Mouse (Mus musculus) heart, embryonic 10.5 days (tissue): ENCODE measurements around the gene Pou6f1. TPM values are rescaled to one million over a fixed set of nuclear protein-coding genes. Genes with fewer than 3 reads are reported as not detected.

Experiments
- DNase-seq: peaks from one replicate; pipeline ENCODE4 v3.0.0-alpha.2; 2017; ENCODE audit warnings: low spot score
- H3K27ac ChIP-seq: fragments of 300-500 bp; sonication (generic); 2 replicates; pipeline ENCODE4 v1.5.1; 2016; ENCODE audit warnings: mild to moderate bottlenecking
- H3K27me3 ChIP-seq: fragments of 300-500 bp; sonication (generic); 2 replicates; pipeline ENCODE4 v1.6.1; 2016; ENCODE audit warnings: mild to moderate bottlenecking; ENCODE audit not compliant: poor library complexity, insufficient read depth, severe bottlenecking
- H3K36me3 ChIP-seq: fragments of 300-500 bp; sonication (generic); 2 replicates; pipeline ENCODE4 v1.6.1; 2016; ENCODE audit warnings: mild to moderate bottlenecking, moderate library complexity
- H3K4me1 ChIP-seq: fragments of 300-500 bp; sonication (generic); 2 replicates; pipeline ENCODE4 v1.6.1; 2016; ENCODE audit warnings: mild to moderate bottlenecking
- H3K4me3 ChIP-seq: fragments of 300-500 bp; sonication (generic); 2 replicates; pipeline ENCODE4 v1.5.1; 2016; ENCODE audit warnings: mild to moderate bottlenecking, moderate library complexity
- H3K9me3 ChIP-seq: fragments of 300-500 bp; sonication (generic); 2 replicates; pipeline ENCODE4 v1.6.1; 2016; ENCODE audit warnings: mild to moderate bottlenecking, moderate library complexity
- WGBS: fragments of 180-500 bp; shearing (Covaris S2); methylation state at CpG from one replicate; pipeline ENCODE4 v1.1.7; 2016; 5-methylcytosine and 5-hydroxymethylcytosine counted together
- polyA plus RNA-seq: library from polyadenylated mRNA; unstranded; fragments of >200 nt; fragmentation: Nextera tagmentation; extraction: Ambion mirVana; gene quantifications from 2 replicates; pipeline ENCODE4 v1.2.1, GENCODE M21; 2016

The Pou6f1 gene
- polyA plus RNA-seq = 2.0 and 2.1 TPM in 2 replicates

- H3K4me3 ChIP-seq = peak within 1 kb of the TSS; percentile 88
- peaks cover 54% of the 10 kb centered on the region for H3K27me3 ChIP-seq
- no peak for DNase-seq
- peaks cover 20% of the 10 kb centered on the region for H3K4me1 ChIP-seq
- no peaks in the 10 kb centered on the region for H3K36me3 ChIP-seq
- H3K9me3 ChIP-seq = no peaks in the 10 kb centered on the region
- peak within 1 kb of the TSS; percentile 92 for H3K27ac ChIP-seq
- 1% methylated on average over 76 of the region's 76 CpGs for WGBS
Measured at GRCm38 (mm10) chr15:100599276-100600046, at the start of gene Pou6f1. TSS of gene Pou6f1 (minus strand) at chr15:100599984.

- H3K27me3 ChIP-seq = no peaks in the 10 kb centered on the region
- no peaks in the 10 kb centered on the region for H3K9me3 ChIP-seq
- no peak for DNase-seq
- no peaks in the 10 kb centered on the region for H3K36me3 ChIP-seq
- H3K27ac ChIP-seq = no peak overlapping the region
- peaks cover 30% of the 10 kb centered on the region for H3K4me1 ChIP-seq
- WGBS = 72% methylated on average over 6 of the region's 6 CpGs
- no peak overlapping the region for H3K4me3 ChIP-seq
Measured at GRCm38 (mm10) chr15:100646161-100646560, 46.4 kb upstream of the Pou6f1 start.

DNA sequence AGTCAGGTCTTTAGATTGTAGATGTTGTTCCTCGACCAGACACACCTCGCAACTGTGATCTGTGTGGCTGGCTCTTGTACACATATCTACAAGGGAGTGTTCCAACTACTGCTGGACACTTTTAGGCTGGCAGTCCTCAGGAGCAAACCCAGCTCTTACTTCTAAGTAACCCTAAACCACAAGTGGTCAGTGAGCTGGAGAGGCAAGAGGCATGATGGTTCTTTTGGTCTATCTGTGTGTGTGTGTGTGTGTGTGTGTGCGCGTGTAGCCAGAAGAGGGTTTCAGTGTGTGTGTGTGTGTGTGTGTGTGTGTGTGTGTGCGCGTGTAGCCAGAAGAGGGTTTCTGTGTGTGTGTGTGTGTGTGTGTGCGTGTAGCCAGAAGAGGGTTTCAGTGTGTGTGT is 42.7 kb upstream of the Pou6f1 start:
- no peaks in the 10 kb centered on the region for H3K36me3 ChIP-seq
- no peak overlapping the region for H3K27ac ChIP-seq
- peaks cover 16% of the 10 kb centered on the region for H3K27me3 ChIP-seq
- DNase-seq = no peak
- no peak overlapping the region for H3K4me3 ChIP-seq
- peaks cover 34% of the 10 kb centered on the region for H3K4me1 ChIP-seq
- 90% methylated on average over 7 of the region's 7 CpGs for WGBS
- no peaks in the 10 kb centered on the region for H3K9me3 ChIP-seq

- H3K27ac ChIP-seq = no peak overlapping the region
- H3K9me3 ChIP-seq = no peaks in the 10 kb centered on the region
- H3K4me3 ChIP-seq = no peak overlapping the region
- peaks cover 27% of the 10 kb centered on the region for H3K27me3 ChIP-seq
- WGBS = 74% methylated on average over 15 of the region's 16 CpGs
- peaks cover 41% of the 10 kb centered on the region for H3K4me1 ChIP-seq
- no peak for DNase-seq
- no peaks in the 10 kb centered on the region for H3K36me3 ChIP-seq
Measured at GRCm38 (mm10) chr15:100641226-100641810, 41.5 kb upstream of the Pou6f1 start.

GRCm38 (mm10) chr15:100639972-100640750 is 40.4 kb upstream of the Pou6f1 start:
- Histone ChIP-seq H3K27me3 (peaks cover 39% of the 10 kb centered on the region), H3K9me3 (no peaks in the 10 kb centered on the region), H3K4me3 (no peak overlapping the region), H3K27ac (peak overlapping the region; percentile 37; the same call in 1 of the 2 replicates), H3K36me3 (no peaks in the 10 kb centered on the region), H3K4me1 (peaks cover 49% of the 10 kb centered on the region)
- WGBS = 67% methylated on average over 16 of the region's 16 CpGs
- no peak for DNase-seq

- H3K27me3 ChIP-seq = peaks cover 55% of the 10 kb centered on the region
- H3K4me3 ChIP-seq = peak overlapping the region; percentile 73; the same call in 1 of the 2 replicates
- no peak for DNase-seq
- no peak overlapping the region for H3K27ac ChIP-seq
- H3K9me3 ChIP-seq = no peaks in the 10 kb centered on the region
- no peaks in the 10 kb centered on the region for H3K36me3 ChIP-seq
- H3K4me1 ChIP-seq = peaks cover 47% of the 10 kb centered on the region
- WGBS = 17% methylated on average over 6 of the region's 6 CpGs
Measured at GRCm38 (mm10) chr15:100637661-100638060, 37.9 kb upstream of the Pou6f1 start.

DNA sequence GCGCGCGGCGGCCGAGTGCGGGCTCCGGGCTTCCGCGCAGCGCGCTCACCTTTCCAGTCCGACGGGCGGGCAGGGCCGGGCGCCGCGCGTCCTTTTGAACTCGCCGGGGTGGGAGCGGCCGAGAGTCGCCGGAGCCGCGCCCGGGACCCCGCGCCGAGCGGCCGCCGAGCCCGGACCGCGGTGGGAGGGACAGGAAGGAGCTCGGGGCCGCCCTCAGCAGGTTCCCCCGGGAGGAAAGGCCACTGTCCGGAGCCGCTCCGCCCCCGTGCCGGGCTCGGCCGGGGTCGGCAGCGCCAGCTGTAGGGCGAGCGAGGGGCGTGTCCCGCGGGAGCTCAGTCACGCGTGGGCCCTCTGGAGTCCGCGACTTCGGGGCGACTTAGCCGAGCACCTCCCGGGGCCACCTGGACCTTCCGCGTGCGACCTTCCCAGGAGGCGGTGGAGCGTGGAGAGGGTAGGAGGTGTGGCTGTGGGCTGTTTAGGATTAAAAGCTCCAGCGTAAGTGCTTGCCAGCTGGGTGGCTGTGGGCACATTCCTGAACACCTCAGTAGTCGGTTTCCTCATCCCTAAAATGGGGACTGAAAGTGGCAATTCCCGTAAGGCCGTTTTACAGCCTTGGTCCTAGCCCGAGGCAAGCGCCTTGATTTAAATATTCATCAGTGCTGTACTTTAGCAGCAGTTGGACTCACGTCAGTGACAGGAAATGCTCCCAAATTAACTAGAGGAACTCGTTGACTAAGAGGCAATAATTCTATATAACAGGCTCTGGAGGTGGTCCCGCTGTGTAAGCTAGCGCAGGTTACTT is 37.1 kb upstream of the Pou6f1 start, which contains the start of gene Smagp:
Gene Smagp (minus strand): TSS at position 241 of the 802 bp plus-strand sequence.
- under 1% methylated on average over 77 of the region's 77 CpGs for WGBS
- H3K27me3 ChIP-seq = peaks cover 55% of the 10 kb centered on the region

DNA sequence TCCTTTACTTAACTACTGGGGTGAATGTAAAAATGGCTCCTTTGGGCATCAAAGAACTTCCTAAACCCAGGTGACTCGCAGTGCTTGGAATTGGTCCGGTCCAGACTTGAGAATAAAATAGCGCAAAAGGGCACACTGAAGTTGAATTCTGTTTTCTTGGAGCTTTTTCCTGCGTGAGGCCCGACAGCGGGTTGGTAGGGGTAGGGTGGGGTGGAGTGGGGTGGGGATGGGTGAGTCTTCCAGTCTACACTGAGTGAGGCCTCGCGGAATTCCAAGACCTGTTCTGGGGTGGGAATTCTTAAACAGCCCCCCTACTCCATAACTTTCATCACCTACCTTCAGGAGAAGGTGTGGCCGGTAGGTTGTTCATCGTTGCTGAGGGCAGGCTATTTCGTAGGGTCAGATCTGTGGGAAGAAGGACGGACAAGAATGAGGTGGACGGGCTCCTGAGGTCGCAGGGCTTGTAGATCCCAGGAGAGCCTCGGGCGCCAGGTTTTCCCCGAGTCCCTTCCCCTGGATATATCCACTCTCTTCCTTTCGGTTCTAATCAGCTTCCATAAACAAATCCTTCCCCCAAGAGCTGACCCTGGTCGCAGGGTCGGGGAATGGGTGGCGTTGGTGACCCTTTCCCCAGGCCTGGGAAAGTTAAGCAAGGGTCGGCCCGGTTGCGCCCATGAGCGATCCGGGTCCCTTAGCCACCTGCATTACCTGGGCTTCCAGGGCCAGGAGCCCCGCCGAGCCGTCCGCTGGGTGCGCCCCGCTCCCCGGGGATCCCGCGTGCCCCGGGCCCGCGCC is 36.3 kb upstream of the Pou6f1 start:
- Histone ChIP-seq H3K9me3 (no peaks in the 10 kb centered on the region), H3K27ac (peak overlapping the region; percentile 82), H3K36me3 (no peaks in the 10 kb centered on the region), H3K27me3 (peaks cover 55% of the 10 kb centered on the region), H3K4me3 (peak overlapping the region; percentile 73), H3K4me1 (peaks cover 46% of the 10 kb centered on the region)
- 2% methylated on average over 38 of the region's 38 CpGs for WGBS
- DNase-seq = no peak

More for the DNA sequence above, 37.1 kb upstream of the Pou6f1 start, which contains the start of gene Smagp:
- no peaks in the 10 kb centered on the region for H3K36me3 ChIP-seq
- no peaks in the 10 kb centered on the region for H3K9me3 ChIP-seq
- peak within 1 kb of the TSS; percentile 82 for H3K27ac ChIP-seq
- H3K4me3 ChIP-seq = peak within 1 kb of the TSS; percentile 73
- H3K4me1 ChIP-seq = peaks cover 52% of the 10 kb centered on the region
- DNase-seq = no peak

DNA sequence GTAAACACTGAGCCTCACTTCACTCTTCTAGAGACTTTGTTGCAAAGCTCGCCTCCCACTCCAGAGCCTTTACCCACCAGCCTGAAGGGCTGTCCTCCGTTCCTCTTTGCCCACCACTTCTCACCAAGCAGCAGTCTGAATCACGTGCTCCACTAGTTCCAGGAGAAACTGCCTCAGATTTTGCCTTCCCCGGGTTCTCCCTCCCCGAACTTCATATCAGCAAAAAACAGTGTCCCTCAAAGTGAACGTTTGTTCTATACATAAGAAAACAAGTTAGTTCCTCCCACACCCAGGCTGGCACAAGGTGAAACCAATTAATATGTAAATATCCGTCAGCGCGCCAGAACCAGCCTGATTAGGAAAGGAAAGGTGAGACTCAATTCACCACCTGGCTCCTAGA is 35.5 kb upstream of the Pou6f1 start:
- DNase-seq = no peak
- Histone ChIP-seq H3K36me3 (no peaks in the 10 kb centered on the region), H3K4me3 (peak overlapping the region; percentile 73; the same call in 1 of the 2 replicates), H3K27ac (no peak overlapping the region), H3K4me1 (peaks cover 38% of the 10 kb centered on the region), H3K9me3 (no peaks in the 10 kb centered on the region), H3K27me3 (peaks cover 55% of the 10 kb centered on the region)
- WGBS = 8% methylated on average over 9 of the region's 9 CpGs

DNA sequence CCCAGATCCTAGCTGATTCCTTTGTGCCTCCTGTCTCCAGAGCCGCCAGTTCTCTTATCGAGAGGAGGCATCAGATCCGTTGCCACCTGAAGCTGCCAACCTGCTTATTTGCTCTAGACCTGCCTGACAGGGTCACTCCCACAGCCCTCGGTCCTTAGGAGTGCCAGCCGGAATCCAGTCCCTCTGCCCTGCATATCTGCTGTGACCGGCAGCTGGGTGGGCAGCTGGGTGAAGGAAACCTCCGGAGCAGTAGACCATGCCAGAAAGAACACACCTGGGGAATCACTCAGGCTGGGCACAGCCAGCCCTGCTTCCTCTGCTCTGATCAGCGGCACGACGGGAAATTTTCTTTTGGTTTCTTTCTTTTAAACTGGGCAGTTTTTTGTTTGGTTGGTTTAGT is 33.6 kb upstream of the Pou6f1 start:
- H3K4me3 ChIP-seq = no peak overlapping the region
- 82% methylated on average over 10 of the region's 10 CpGs for WGBS
- H3K4me1 ChIP-seq = peaks cover 33% of the 10 kb centered on the region
- no peak overlapping the region for H3K27ac ChIP-seq
- no peak for DNase-seq
- H3K9me3 ChIP-seq = no peaks in the 10 kb centered on the region
- no peaks in the 10 kb centered on the region for H3K36me3 ChIP-seq
- H3K27me3 ChIP-seq = peaks cover 48% of the 10 kb centered on the region

- no peak overlapping the region for H3K4me3 ChIP-seq
- no peaks in the 10 kb centered on the region for H3K9me3 ChIP-seq
- peaks cover 38% of the 10 kb centered on the region for H3K27me3 ChIP-seq
Measured at GRCm38 (mm10) chr15:100632323-100632722, 32.5 kb upstream of the Pou6f1 start.

More at GRCm38 (mm10) chr15:100632323-100632722, 32.5 kb upstream of the Pou6f1 start:
- H3K27ac ChIP-seq = no peak overlapping the region
- no peaks in the 10 kb centered on the region for H3K36me3 ChIP-seq
- 60% methylated on average over 5 of the region's 5 CpGs for WGBS
- no peak for DNase-seq
- peaks cover 34% of the 10 kb centered on the region for H3K4me1 ChIP-seq
